Mouse (Mus musculus) testis, adult 2 months (tissue): Measurements from ENCODE around the gene Ppp1r9a. TPM values are rescaled to one million over a fixed set of nuclear protein-coding genes. Genes with fewer than 3 reads are reported as not detected.

ENCODE experiments used
- H3K27ac ChIP-seq: fragments of 200-500 bp; 2 replicates; pipeline ENCODE4 v1.5.1; 2012; ENCODE audit warnings: low read depth, low read length; ENCODE audit not compliant: control insufficient read depth, insufficient read depth
- H3K27me3 ChIP-seq: fragments of 200-500 bp; 2 replicates; pipeline ENCODE4 v1.6.1; 2012; ENCODE audit warnings: mild to moderate bottlenecking, low read length, moderate library complexity; ENCODE audit not compliant: control insufficient read depth, insufficient read depth
- H3K36me3 ChIP-seq: fragments of 200-500 bp; 2 replicates; pipeline ENCODE4 v1.6.1; 2012; ENCODE audit warnings: mild to moderate bottlenecking, low read length; ENCODE audit not compliant: control insufficient read depth, insufficient read depth
- H3K4me1 ChIP-seq: fragments of 200-500 bp; 2 replicates; pipeline ENCODE4 v1.6.1; 2012; ENCODE audit warnings: low read length; ENCODE audit not compliant: control insufficient read depth, insufficient read depth
- H3K4me3 ChIP-seq: fragments of 200-500 bp; 2 replicates; pipeline ENCODE4 v1.5.1; 2012; ENCODE audit warnings: low read depth, mild to moderate bottlenecking, low read length, moderate library complexity, mixed read lengths; ENCODE audit not compliant: control insufficient read depth
- CTCF ChIP-seq: fragments of 200-500 bp; IDR thresholded peaks from 2 replicates; pipeline ENCODE4 v1.5.1; 2012; ENCODE audit warnings: low read depth, mild to moderate bottlenecking, inconsistent platforms, low read length, moderate library complexity; ENCODE audit not compliant: control insufficient read depth, insufficient read depth, insufficient replicate concordance
- POLR2A ChIP-seq: fragments of 200-500 bp; IDR thresholded peaks from 2 replicates; pipeline ENCODE4 v1.6.1; 2012; ENCODE audit warnings: low read depth, mild to moderate bottlenecking, inconsistent platforms, low read length, moderate library complexity; ENCODE audit not compliant: control insufficient read depth
- polyA plus RNA-seq: library from polyadenylated mRNA; depleted of rRNA; stranded (reverse); fragments of >200 nt; gene quantifications from 2 replicates; pipeline ENCODE4 v1.2.3, GENCODE M21; 2012

Gene Ppp1r9a
- polyA plus RNA-seq, 1 experiment: 8.5 TPM

DNA sequence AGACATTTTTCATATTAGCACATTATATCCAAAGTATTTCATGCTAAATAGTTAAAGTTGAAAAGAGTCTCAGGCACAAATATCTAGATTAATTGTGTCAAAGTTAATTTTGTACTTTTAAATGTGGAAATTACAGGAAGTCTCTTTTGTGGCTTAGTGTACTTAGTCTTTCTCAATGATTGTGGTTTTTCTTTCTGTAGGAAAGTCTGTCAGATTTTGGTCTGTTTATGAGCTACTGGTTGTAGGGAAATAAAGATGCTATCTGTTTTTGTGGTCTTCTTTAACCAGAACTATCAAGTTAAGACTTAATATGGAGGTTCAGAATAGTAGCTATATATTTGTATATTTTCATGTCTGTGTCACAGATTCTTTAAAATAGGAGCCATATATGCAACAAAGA is 76.2 kb downstream of the Ppp1r9a start:
- H3K27me3 ChIP-seq: no peaks in the 10 kb centered on the region
- TF ChIP-seq POLR2A (no peak), CTCF (no peak)
- no peaks in the 10 kb centered on the region for H3K36me3 ChIP-seq
- no peaks in the 10 kb centered on the region for H3K4me1 ChIP-seq
- H3K27ac ChIP-seq: no peak overlapping the region
- no peak overlapping the region for H3K4me3 ChIP-seq

- H3K4me3 ChIP-seq: no peak overlapping the region
- no peak for TF ChIP-seq CTCF
- no peak for TF ChIP-seq POLR2A
- no peaks in the 10 kb centered on the region for H3K4me1 ChIP-seq
- no peaks in the 10 kb centered on the region for H3K27me3 ChIP-seq
- H3K36me3 ChIP-seq: no peaks in the 10 kb centered on the region
- no peak overlapping the region for H3K27ac ChIP-seq
Measured at GRCm38 (mm10) chr6:4980113-4980512, 77.4 kb downstream of the Ppp1r9a start.

DNA sequence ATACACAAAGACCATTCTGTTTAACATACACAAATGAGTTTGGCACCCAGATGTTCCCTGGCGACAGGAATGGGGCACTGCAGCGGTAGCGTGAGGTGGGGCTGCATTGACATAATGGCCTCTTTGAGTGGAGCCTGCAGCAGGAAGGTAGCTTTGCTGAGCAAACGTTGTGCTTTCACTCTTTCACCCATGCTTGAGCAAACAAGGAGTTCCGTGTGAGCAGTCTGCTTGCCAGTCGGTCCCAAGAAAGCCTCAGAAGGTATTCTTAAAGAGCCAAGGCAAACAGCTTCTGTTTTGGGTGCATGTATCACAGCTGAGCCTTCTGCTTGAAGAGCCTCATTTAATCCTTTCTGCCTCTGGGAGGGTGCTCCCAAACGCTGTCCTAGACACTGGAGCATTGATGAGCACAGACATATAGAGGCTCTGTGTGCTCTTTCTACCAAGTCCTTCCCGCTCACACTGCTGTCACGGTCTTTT is 80.0 kb downstream of the Ppp1r9a start:
- no peaks in the 10 kb centered on the region for H3K36me3 ChIP-seq
- H3K27ac ChIP-seq: no peak overlapping the region
- H3K27me3 ChIP-seq: no peaks in the 10 kb centered on the region
- H3K4me3 ChIP-seq: no peak overlapping the region
- H3K4me1 ChIP-seq: no peaks in the 10 kb centered on the region
- no peak for TF ChIP-seq POLR2A
- no peak for TF ChIP-seq CTCF

GRCm38 (mm10) chr6:4985668-4986067 is 83.0 kb downstream of the Ppp1r9a start:
- TF ChIP-seq CTCF: no peak
- no peak for TF ChIP-seq POLR2A
- Histone ChIP-seq H3K27me3 (no peaks in the 10 kb centered on the region), H3K27ac (no peak overlapping the region)

GRCm38 (mm10) chr6:4987084-4987483 is 84.4 kb downstream of the Ppp1r9a start:
- TF ChIP-seq CTCF (no peak), POLR2A (no peak)
- H3K4me3 ChIP-seq: no peak overlapping the region

More at GRCm38 (mm10) chr6:4985668-4986067, 83.0 kb downstream of the Ppp1r9a start:
- no peaks in the 10 kb centered on the region for H3K4me1 ChIP-seq
- H3K4me3 ChIP-seq: no peak overlapping the region
- no peaks in the 10 kb centered on the region for H3K36me3 ChIP-seq

DNA sequence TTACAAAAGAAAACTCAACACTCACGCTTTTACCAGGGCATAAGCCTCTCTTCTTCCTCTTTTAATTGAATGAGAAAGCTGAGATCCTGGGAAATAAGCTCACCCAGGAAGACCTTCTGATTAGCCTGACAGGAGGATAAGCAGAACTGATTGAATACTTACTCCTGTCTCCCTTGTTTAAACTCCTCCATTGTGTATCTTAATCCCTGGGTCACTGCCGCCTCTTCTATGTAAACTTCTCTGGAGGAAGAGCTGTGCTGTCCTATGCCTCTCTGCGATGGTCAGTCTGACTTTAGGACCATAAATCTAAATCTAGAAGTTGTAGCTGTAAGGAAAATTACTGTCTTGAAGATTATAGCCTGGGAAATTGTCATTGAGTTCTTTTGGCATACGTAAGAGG is 86.0 kb downstream of the Ppp1r9a start:
- Histone ChIP-seq H3K27me3 (no peaks in the 10 kb centered on the region), H3K27ac (no peak overlapping the region), H3K4me3 (no peak overlapping the region), H3K4me1 (no peaks in the 10 kb centered on the region), H3K36me3 (no peaks in the 10 kb centered on the region)
- no peak for TF ChIP-seq POLR2A
- no peak for TF ChIP-seq CTCF

More at GRCm38 (mm10) chr6:4987084-4987483, 84.4 kb downstream of the Ppp1r9a start:
- Histone ChIP-seq H3K27ac (no peak overlapping the region), H3K4me1 (no peaks in the 10 kb centered on the region), H3K36me3 (no peaks in the 10 kb centered on the region), H3K27me3 (no peaks in the 10 kb centered on the region)

GRCm38 (mm10) chr6:4992308-4992707 is 89.6 kb downstream of the Ppp1r9a start:
- H3K36me3 ChIP-seq: no peaks in the 10 kb centered on the region
- no peak overlapping the region for H3K4me3 ChIP-seq
- no peak for TF ChIP-seq CTCF
- no peak for TF ChIP-seq POLR2A
- no peak overlapping the region for H3K27ac ChIP-seq
- H3K27me3 ChIP-seq: no peaks in the 10 kb centered on the region
- no peaks in the 10 kb centered on the region for H3K4me1 ChIP-seq

GRCm38 (mm10) chr6:4993600-4994160 is 91.0 kb downstream of the Ppp1r9a start:
- Histone ChIP-seq H3K4me1 (no peaks in the 10 kb centered on the region), H3K27me3 (no peaks in the 10 kb centered on the region), H3K27ac (no peak overlapping the region), H3K36me3 (no peaks in the 10 kb centered on the region), H3K4me3 (no peak overlapping the region)
- TF ChIP-seq CTCF (no peak), POLR2A (no peak)
